Mouse (Mus musculus): ENCODE results near the gene Mrpl34.

Mrpl34 gene

GRCm38 (mm10) chr8:71496481-71496880 is 31.7 kb downstream of the Mrpl34 start:
- DNase-seq, result peak; percentile 96 to 97

DNA sequence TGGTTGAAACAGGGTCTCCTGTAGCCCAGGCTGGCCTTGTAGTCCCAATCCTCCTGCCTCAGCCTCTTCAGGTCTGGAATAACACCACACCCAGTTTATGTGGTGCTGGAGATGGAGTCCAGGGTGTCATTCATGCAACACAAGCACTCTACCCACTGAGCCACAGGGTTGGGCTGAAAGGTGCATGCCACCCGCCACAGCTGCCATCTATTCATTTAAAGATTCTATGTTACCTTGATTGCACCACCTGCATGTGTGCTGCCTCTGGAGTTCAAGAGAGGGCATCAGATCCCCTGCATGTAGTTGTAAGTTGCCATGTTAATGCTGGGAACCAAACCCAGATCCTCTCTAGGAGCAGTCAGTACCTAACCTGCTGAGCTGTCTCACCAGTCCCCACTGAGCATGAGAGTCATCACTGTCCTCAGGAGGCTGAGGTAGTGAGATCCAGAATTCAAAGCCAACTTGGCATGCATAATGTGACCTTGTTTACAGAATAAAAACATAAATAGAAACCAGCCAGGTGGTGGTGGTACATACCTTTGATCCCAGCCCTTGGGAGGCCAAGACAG is 32.4 kb downstream of the Mrpl34 start:
- no peak for DNase-seq

- DNase-seq, result peak; percentile 72 to 87
These were observed 33.2 kb downstream of the Mrpl34 start for GRCm38 (mm10) chr8:71497881-71498501.

DNA sequence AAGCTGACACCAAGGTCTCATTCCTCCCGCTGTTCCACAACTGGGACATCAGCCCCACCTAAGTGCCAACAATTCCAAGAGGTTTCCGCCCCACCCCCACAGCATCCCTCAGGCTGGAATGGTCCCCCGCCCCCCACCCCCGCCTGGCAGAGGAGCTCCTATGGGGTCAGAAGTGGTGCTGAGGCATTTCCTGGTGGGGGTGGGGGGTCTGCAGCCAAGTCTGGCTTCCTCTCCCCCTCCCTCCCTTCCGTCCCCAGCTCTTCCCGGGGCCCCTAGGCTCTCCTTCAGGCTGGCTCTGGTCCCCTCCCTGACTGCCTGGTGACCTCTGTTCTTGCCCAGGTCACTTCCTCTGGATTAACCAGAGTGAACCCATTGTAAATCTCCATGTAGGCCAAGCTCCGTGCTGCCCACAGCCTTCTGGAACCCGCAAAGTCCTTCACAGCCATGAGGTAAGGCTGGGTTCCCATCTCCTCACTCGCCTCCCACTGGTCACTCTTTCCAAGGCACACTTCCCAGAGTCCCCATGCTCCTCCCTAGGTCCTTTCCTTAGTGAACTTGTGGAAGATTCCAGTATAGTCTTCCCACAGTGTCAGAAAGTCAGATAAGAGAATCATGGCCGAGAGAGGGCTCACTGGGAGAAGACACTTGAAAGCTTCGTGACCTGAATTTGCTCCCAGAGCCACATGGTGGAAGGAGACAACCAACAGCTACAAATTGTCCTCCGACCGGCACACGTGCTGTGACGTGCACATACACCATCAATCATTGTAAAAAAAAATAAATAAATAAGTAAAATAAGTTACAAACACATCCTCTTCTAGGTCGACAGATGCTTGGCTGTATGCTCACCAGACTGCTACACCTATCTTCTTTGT is 34.3 kb downstream of the Mrpl34 start:
- DNase-seq, result peak; percentile 86 to 87

- no peak for DNase-seq
These were observed 39.6 kb downstream of the Mrpl34 start for GRCm38 (mm10) chr8:71504349-71504748.

GRCm38 (mm10) chr8:71505326-71505725 is 40.6 kb downstream of the Mrpl34 start:
- DNase-seq, result no peak

DNA sequence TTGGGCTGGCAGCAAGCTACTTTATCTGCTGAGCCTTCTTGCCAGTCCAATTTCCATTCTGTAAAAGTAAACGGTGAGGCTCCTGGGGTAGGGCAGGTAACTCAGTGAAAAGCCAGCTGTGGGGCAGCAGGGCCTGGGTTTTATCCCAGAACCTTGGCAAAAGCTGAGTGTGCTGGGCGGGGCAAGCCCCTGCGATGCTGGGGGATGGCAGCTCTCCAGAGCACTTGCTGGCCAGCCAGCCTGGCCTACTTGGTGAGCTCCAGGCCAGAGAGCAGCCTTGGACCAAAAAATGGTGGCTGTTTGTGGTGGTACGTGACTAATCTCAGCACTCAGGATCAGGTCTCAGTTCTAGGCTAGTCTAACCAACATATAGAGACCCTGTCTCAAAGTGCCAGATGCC is 41.2 kb downstream of the Mrpl34 start:
- peak in 1 of 2 experiments; percentile 48 for DNase-seq

DNA sequence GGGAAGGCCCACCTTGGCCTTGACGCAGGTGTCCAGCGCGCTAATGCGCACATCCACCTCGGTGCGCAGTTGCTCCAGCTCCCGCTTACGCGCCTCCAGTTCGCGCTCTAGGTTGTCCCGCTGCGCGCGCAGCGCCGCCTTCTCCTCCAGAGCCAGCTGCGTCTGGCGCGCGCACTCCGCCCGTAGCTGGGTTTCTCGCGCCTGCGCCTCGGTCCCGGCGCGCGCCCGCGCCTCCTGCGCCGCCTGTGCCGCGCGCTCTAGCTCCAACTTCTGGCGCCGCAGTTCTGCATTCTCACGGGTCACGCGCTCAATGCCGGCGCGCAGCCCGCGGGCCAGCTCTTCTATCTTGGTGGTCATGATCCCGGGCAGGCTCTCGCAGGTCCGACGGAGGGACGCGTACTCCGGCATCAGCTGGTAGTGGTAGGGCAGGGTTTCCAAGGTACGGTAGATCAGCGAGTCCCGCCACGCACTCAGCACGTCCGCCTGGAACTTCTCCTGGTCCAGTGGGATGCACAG is 42.9 kb downstream of the Mrpl34 start:
- DNase-seq, result peak; percentile 78 to 89

GRCm38 (mm10) chr8:71509316-71509715 is 44.6 kb downstream of the Mrpl34 start:
- DNase-seq, result no peak

- DNase-seq, result peak; percentile 68 to 81
These were observed 46.9 kb downstream of the Mrpl34 start, which contains the start of gene Plvap for GRCm38 (mm10) chr8:71511644-71512043. Gene Plvap, minus strand, starts transcription at chr8:71511752.

DNA sequence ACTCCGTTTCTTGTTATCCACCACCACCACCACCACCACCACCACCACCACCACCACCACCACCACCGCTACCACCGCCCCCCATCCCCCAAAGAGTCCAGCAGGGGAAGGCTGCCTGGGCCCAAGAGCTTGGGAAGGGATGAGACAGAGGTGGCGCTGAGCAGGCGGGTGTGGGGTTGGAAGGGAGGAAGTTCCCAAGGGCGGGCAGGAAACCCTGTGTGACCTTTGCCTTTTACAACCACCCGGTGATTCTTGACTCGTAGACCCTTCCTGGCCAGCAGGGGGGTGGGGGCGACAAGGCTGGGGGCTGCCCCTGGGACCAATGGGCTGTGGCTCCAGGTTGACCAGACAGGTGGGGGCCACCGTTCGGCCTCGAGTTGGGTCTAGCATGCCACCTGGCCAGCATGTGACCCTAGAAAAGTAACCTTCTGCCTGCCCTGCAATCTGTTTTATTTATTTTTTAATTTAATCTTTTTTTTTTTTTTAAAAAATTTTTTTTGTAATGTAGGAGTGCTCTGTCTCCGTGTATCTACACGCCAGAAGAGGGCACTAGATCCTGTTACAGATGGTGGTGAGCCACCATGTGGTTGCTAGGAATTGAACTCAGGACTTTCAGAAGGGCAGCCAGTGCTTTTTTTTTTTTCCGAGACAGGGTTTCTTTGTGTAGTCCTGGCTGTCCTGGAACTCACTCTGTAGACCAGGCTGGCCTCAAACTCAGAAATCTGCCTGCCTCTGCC is 48.4 kb downstream of the Mrpl34 start:
- DNase-seq, result peak; percentile 62 to 76

GRCm38 (mm10) chr8:71515043-71515442 is 50.3 kb downstream of the Mrpl34 start:
- DNase-seq, result no peak

Measured in kidney, postnatal 25 days (tissue).